Mouse (Mus musculus): Measurements from ENCODE around the gene Syne2.

DNA sequence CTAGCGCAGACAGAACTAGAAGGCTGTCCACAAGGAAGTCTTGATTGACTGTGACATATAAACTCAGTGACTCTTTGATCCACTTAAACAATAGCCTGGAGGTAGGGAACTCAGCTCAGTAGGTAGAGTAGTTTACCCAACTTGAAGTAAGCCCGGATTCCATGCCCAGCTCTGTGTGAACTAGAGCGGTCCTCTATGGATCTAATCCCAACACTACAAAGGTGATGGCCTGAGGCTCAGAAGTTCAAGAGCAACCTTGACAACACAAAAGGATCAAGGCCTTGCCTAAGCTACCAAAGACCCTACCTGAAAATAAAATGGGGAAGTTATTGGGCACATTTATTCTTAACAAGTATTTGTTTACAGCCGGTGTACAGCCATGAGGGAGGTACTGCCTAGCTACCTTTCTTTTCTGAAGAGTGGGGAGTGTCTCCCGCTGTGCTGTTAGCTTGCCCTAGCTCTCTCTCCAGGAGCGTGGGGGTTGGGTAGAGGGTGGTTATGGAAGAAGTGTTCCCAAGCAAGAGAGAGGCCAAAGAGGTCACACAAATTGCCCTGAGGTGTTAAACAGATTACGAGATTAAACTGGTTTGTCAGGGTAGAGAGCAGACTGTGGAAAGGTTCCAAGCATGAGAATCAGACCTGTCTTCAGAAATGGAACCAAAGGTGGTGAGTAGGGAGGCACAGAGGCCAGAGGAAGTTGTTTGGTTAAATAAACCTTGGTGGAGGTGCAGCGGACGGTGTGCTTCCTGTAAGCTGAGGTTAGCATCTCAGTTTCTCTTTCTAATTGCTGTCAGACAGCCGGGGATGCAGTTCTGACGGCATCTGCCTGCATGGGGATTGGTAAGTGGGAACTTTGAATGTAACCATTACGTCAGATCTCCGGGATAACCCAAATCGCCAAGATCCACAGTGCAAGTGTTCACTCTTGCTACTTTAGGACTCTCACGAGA is 268.3 kb downstream of the Syne2 start:
- no peak for TF ChIP-seq FLI1 (IDR thresholded peaks at IDR 0.05; ENCODE audit: low read length)
- no peak for TF ChIP-seq GATA1 (IDR thresholded peaks at IDR 0.05; ENCODE audit: borderline replicate concordance, low read length)

All from megakaryocyte, embryonic 14.5 days (primary cell).